Mouse (Mus musculus): ENCODE data around the gene Mapk1ip1l. TPM values are rescaled to one million over a fixed set of nuclear protein-coding genes. Genes with fewer than 3 reads are reported as not detected.

The Mapk1ip1l gene
- total and polyA plus RNA-seq, 3 experiments: 36.6 to 80.9 (median 51.5) TPM

- TF ChIP-seq GABPA (IDR thresholded peaks at IDR 0.05; ENCODE audit: insufficient replicate concordance, low read depth, low read length) (no peak), KAT2A (IDR thresholded peaks at IDR 0.05; ENCODE audit: insufficient replicate concordance, low read length) (no peak), NELFE (IDR thresholded peaks at IDR 0.05; ENCODE audit: low read depth, low read length) (no peak), MAFK (IDR thresholded peaks at IDR 0.05; ENCODE audit: insufficient replicate concordance, low read length) (no peak), MYC (IDR thresholded peaks at IDR 0.05; ENCODE audit: low read depth, low read length) (no peak), CTCF (conservative IDR thresholded peaks at IDR 0.05 in 1 of 2, IDR thresholded peaks at IDR 0.05 in 1 of 2; ENCODE audit: low read depth in 2 of 2, low read length in 2 of 2) (no peak), JUN (IDR thresholded peaks at IDR 0.05; ENCODE audit: insufficient read depth, low read depth, low read length) (no peak), NRF1 (IDR thresholded peaks at IDR 0.05; ENCODE audit: low read depth, low read length) (no peak), ZKSCAN1 (IDR thresholded peaks at IDR 0.05; ENCODE audit: borderline replicate concordance, low read depth, low read length) (no peak), RCOR1 (conservative IDR thresholded peaks at IDR 0.05; ENCODE audit: low read depth, low read length) (no peak)
- dilution Hi-C loops (cut with MboI; ENCODE audit: extremely low pct_ligation_motif_present, extremely low pct_unique_long_range_greater_than_20kb, low sequenced_read_pairs) (no loop called here), in situ Hi-C loops (cut with MboI; ENCODE audit: low pct_ligation_motif_present, low pct_unique_long_range_greater_than_20kb, low sequenced_read_pairs) (no loop called here)
- no peak for DNase-seq (ENCODE audit: extremely low read depth)
- no peak overlapping the region for H3K4me3 ChIP-seq (replicated peaks in 1 of 3; ENCODE audit: low read depth in 2 of 3, low read length in 2 of 3, poor library complexity in 1 of 3)
- no peak overlapping the region for H3K27ac ChIP-seq (ENCODE audit: insufficient read depth, low read depth)
- H3K36me3 ChIP-seq (replicated peaks in 1 of 2; ENCODE audit: control insufficient read depth in 1 of 2, insufficient read depth in 1 of 2, low read length in 1 of 2): no peaks in the 10 kb centered on the region
- H3K79me2 ChIP-seq (replicated peaks; ENCODE audit: control insufficient read depth, extremely low read depth, insufficient read depth, poor library complexity, severe bottlenecking): no peaks in the 10 kb centered on the region
- H3K9ac ChIP-seq (ENCODE audit: insufficient read depth, low read depth): no peak overlapping the region
- H3K27me3 ChIP-seq (replicated peaks): no peaks in the 10 kb centered on the region
- no peak overlapping the region for H3K4me2 ChIP-seq (ENCODE audit: insufficient read depth, low read depth, poor library complexity, severe bottlenecking)
- H3K9me3 ChIP-seq (replicated peaks; ENCODE audit: low read length): no peaks in the 10 kb centered on the region
- H3K4me1 ChIP-seq (ENCODE audit: control insufficient read depth in 1 of 2, insufficient read depth in 2 of 2): peaks cover 21 to 42% of the 10 kb centered on the region in 2 experiments
Observed at GRCm38 (mm10) chr14:47364742-47365449, 66.8 kb downstream of the Mapk1ip1l start.

- Histone ChIP-seq H3K79me2 (replicated peaks; ENCODE audit: control insufficient read depth, extremely low read depth, insufficient read depth, poor library complexity, severe bottlenecking) (no peaks in the 10 kb centered on the region), H3K27me3 (replicated peaks) (no peaks in the 10 kb centered on the region), H3K9me3 (replicated peaks; ENCODE audit: low read length) (no peaks in the 10 kb centered on the region), H3K4me1 (ENCODE audit: control insufficient read depth in 1 of 2, insufficient read depth in 2 of 2) (peaks cover 7 to 23% of the 10 kb centered on the region in 2 experiments), H3K4me3 (replicated peaks in 1 of 3; ENCODE audit: low read depth in 2 of 3, low read length in 2 of 3, poor library complexity in 1 of 3) (no peak overlapping the region), H3K36me3 (replicated peaks in 1 of 2; ENCODE audit: control insufficient read depth in 1 of 2, insufficient read depth in 1 of 2, low read length in 1 of 2) (no peaks in the 10 kb centered on the region), H3K9ac (ENCODE audit: insufficient read depth, low read depth) (no peak overlapping the region), H3K4me2 (ENCODE audit: insufficient read depth, low read depth, poor library complexity, severe bottlenecking) (no peak overlapping the region), H3K27ac (ENCODE audit: insufficient read depth, low read depth) (no peak overlapping the region)
- dilution Hi-C loops (cut with MboI; ENCODE audit: extremely low pct_ligation_motif_present, extremely low pct_unique_long_range_greater_than_20kb, low sequenced_read_pairs) (no loop called here), in situ Hi-C loops (cut with MboI; ENCODE audit: low pct_ligation_motif_present, low pct_unique_long_range_greater_than_20kb, low sequenced_read_pairs) (no loop called here)
- TF ChIP-seq JUND (conservative IDR thresholded peaks at IDR 0.05; ENCODE audit: low read depth, low read length) (no peak), ETS1 (conservative IDR thresholded peaks at IDR 0.05; ENCODE audit: low read depth, low read length) (no peak), USF1 (IDR thresholded peaks at IDR 0.05; ENCODE audit: low read depth, low read length) (no peak), NRF1 (IDR thresholded peaks at IDR 0.05; ENCODE audit: low read depth, low read length) (no peak), ZC3H11A (IDR thresholded peaks at IDR 0.05; ENCODE audit: low read depth, low read length) (no peak), CTCF (conservative IDR thresholded peaks at IDR 0.05 in 1 of 2, IDR thresholded peaks at IDR 0.05 in 1 of 2; ENCODE audit: low read depth in 2 of 2, low read length in 2 of 2) (no peak), POLR2A (IDR thresholded peaks at IDR 0.05; ENCODE audit: low read depth, low read length) (no peak), ZKSCAN1 (IDR thresholded peaks at IDR 0.05; ENCODE audit: borderline replicate concordance, low read depth, low read length) (no peak), RCOR1 (conservative IDR thresholded peaks at IDR 0.05; ENCODE audit: low read depth, low read length) (no peak), KAT2A (IDR thresholded peaks at IDR 0.05; ENCODE audit: insufficient replicate concordance, low read length) (no peak), GABPA (IDR thresholded peaks at IDR 0.05; ENCODE audit: insufficient replicate concordance, low read depth, low read length) (no peak), RAD21 (IDR thresholded peaks at IDR 0.05; ENCODE audit: low read depth, low read length) (no peak), HCFC1 (IDR thresholded peaks at IDR 0.05; ENCODE audit: low read depth, low read length) (no peak)
- DNase-seq (ENCODE audit: extremely low read depth): no peak
Observed at GRCm38 (mm10) chr14:47366881-47367321, 68.8 kb downstream of the Mapk1ip1l start.
